Mouse (Mus musculus): ENCODE results near the gene Shb.

Shb gene

DNA sequence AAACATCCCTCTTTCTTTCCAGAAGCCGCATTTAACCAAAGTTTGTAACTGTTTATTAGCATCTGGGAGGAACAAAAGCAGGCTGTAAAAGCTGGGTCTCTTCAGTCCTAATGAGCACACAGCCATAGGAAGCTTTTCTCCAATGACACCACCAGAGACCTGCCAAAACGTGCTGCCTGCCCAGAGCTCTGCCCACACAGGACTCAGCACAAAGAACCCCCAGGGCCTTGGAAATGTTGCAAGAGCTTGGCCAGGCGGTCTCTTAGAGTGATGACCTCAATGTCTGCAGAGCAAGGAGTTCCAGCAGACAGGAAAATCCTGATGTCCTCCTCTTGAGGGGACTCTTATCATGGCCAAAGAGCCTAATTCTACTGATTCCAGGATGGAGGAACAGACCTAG lies 28.5 kb downstream of the Shb start:
- no peak for DNase-seq (ENCODE audit: low spot score)

DNA sequence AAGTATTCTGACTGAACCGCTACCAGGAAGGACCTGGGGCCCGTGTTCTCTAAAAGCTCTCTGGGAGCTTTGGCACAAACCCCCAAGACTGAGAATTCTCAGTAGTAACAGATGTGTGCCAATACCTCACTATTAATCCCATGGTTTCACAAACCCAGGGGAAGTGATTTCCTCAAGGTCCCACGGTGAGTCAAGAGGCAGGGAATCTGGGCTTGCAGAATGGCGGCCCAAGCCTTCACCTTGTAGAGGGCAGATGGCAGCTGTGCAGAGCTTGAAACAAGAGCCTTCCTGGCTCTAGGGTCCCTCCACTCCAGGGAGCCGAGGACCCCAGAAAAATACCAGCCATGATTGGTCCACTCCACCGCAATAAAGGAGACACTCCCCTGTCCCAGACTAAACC lies 28.9 kb downstream of the Shb start:
- DNase-seq (ENCODE audit: low spot score) = no peak

GRCm38 (mm10) chr4:45502002-45502401 lies 30.3 kb downstream of the Shb start:
- no peak for DNase-seq (ENCODE audit: low spot score)

GRCm38 (mm10) chr4:45500381-45500780 lies 31.9 kb downstream of the Shb start:
- no peak for DNase-seq (ENCODE audit: low spot score)

DNA sequence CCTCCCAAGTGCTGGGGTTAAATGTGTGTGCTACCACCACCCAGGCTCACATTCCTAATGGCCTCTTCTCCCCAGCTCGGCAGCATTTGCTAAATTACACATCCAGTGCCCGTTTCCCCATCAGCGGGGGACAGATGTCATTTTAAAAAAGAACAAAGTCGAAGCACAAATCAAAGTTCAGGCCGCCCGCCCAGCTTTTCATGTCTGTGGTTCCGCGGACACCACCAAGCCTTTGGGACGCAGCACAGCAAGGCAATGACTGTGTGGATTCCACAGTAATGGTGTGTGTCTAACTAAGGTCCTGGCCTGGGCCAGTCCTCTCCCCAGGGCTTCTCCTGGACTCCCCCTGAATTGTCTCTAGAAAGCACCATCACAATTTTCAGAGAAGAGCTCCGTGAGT lies 32.7 kb downstream of the Shb start:
- no peak for DNase-seq (ENCODE audit: low spot score)

GRCm38 (mm10) chr4:45499081-45499480 lies 33.2 kb downstream of the Shb start:
- no peak for DNase-seq (ENCODE audit: low spot score)

DNA sequence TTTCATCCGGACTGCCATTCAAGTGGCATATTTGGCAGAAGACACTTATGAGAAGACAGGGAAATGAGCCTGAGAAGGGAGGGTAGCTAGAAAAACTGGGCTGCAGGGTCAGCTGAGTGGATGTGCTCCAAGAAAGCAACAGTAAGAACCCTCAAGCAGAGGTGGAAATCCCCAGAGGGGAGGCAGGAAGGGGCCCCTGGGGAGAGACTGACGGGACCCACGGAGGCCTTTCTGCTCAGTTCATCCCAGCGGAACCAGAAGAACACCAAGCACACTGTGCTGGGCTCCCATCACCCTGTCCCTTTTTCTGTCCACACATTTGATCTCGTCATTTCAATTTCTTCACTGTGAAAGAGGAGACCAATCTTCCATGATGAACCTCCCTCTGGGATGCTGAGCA lies 33.9 kb downstream of the Shb start:
- DNase-seq (ENCODE audit: low spot score) = no peak

DNA sequence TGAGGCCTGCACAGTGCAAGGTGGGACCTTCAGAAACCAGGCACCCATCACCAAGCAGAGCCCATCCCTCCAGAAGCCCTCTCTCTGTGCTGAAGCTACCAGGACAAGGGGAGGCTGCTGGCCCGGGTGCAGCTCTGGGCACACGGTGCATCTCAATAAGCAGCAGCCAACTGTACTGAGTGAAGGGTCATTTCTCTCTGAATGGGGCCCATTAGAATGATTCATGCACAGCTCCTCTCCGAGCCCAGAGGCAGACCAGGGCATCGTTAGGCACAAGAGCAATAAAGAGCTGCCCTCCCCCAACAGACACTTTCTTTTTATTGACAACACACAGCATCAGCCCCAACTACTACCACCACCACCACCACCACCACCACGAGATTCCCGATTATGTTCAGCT lies 35.0 kb downstream of the Shb start:
- no peak for DNase-seq (ENCODE audit: low spot score)

DNA sequence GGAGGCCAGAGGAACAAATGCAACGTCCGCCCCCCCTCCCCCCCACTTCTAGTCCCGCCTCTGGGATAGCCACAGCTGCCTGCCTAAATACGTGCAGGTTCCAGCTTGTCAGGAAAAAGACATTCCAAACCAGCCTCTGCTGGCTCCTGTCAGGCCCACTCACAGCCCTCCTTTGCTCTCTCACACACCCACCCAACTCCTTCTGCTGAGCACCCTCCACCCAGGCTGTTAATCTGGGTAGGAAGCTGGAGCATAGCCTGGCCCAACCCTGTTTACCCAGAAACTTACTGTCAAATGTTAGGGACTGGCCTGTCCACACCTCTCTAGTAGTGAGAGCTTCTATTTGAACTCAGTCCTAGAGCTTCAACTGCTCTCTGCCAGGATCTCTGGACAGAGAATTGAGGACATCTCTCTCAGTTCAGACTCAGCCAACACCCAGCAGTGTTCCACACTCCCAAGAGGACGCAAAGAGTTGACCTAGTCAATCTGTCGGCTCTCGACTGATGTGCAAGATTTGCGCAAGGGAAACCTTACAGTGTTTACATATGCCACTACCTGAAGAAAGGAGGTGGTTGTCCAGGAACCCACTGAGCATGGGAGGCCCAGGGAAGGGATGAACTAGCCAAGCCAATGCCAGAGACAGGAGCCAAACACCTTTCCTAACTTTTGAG lies 36.6 kb downstream of the Shb start:
- no peak for DNase-seq (ENCODE audit: low spot score)

DNA sequence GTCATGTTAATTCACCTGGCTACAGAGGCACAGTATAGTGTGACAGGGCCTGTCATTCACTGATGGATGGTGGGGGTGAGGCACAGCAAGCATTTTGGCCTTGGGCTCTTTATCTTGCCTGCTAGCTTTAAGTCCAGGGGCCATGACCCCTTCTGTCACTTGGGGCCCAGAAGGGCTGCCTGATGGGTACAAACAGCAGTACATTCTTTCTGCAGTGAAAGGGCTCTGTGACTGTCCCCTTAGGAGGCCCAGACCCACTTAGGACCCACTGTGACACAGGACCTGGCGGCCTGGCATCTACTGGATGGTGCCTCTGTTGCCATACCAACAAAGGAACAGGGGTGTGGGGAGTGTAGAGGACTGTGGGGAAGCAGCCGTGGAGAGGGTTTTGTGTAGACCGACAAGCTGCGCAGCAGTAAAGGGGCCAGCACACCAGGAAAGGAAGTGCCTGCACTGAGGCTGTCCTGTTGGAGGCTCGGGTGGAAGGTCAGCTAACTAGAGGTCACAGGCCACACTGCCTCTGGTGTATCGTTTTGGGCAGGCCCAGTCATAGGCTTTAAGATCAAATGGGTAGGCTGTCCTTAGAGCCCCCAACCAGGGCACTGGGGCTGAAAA lies 38.4 kb downstream of the Shb start:
- no peak for DNase-seq (ENCODE audit: low spot score)

DNA sequence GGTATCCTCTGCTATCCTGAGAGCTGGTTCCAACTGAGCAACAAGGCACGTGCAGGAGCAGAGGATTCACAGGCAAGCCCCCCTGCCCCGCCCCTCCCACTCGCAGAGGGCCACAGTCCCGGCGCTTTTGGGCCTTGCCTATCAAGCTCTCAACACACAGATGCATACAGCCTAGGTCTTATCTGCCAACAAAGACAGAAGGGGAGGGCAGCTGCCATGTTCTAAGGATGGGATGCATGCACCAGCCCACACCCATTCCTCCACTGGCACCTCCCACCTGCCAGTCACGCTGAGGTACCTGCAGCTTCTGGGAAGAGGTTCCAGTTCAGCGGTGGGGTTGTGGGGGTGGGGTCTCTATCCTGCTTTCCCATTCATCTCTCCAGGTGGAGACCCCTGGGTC lies 39.2 kb downstream of the Shb start:
- no peak for DNase-seq (ENCODE audit: low spot score)

DNA sequence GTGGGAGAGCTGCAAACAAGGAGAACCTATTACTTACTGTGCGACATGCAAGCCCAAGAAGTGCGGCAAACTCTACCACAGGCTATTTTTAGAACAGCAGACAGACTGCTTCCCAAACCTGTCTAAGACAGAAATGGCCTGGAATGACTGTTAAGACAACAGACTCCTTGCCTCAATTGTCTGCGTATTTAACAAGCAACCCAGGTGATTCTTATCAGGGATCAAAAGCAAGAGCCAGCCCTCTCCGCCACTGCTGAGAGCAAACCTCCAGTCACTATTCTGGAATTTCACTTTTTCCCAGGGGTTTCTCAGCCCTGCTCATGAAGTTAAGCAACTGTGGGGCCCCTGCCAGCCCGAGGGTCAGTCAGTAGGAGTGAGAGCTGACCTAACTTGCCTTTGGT lies 39.6 kb downstream of the Shb start:
- no peak for DNase-seq (ENCODE audit: low spot score)

GRCm38 (mm10) chr4:45491685-45492601 lies 40.3 kb downstream of the Shb start:
- DNase-seq (ENCODE audit: low spot score) = no peak

DNA sequence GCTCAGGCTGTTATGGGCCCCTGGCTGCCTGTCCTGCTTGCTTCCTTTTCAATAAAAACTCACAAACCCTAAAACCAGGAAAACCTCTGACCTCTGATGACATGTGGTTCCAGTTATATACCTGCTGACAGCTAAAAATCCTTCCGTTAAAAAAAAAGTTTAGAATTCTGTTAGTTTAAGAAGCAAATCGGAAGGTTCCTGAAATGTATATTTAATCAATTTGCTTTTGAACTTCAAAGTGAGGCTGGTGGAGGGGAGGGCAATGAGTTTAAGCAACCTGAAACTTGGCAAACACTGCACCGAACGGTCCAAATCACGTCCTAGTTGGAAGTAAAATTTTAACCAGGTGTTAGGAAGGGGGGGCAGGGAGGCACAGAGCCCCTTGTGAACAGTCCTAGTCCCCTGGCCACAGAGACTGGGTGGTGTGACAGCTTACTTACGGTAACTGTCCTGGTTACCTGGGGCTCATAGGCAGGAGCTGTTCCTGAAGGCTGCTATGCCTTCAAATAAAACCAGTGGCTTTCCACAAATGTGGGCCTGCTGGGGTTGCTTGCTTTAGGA lies 41.1 kb downstream of the Shb start:
- DNase-seq (ENCODE audit: low spot score) = no peak

GRCm38 (mm10) chr4:45490036-45490752 lies 42.1 kb downstream of the Shb start:
- no peak for DNase-seq (ENCODE audit: low spot score)

DNA sequence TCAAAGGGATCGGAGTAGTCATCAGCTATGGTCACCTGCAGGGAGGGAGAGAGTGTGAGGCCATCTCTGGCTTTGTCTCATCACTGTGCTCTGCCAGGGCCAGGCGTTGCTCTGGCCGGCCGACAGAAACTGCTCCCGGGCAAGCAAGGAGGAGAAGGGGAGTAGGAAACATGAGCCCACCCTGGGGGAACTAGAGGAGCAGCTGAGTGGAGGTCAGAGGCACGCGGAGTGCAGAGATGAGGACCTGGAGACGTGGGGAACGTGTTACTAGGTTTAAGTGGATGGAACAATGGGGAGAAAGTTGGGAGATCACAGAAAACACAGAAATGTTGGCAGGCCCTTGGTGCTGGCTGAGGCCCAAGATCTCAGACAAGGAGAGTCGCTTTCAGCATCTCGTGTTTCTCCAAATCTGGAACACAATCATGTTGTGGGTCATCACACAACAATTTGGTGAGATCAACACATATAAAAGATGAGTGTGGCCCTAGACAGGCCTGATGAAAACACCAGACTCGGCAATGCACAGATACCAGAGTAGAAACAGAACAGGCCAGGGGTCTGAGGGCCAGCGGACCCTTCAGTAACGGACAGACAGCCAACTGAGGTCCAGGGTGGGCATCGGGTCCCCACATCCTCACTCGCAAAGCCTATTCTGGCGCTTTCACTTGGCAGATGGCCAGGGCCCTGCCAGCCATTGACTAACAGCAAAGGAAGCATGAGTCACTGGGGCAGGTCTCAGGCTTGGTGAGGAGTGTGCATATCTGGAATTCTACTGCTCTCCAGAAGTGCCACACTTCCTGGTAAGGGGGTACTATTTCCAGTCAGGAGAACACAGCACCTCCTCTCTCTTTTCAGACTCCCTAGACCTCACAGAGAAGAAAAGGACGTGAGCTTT lies 42.9 kb downstream of the Shb start:
- DNase-seq (ENCODE audit: low spot score) = no peak

DNA sequence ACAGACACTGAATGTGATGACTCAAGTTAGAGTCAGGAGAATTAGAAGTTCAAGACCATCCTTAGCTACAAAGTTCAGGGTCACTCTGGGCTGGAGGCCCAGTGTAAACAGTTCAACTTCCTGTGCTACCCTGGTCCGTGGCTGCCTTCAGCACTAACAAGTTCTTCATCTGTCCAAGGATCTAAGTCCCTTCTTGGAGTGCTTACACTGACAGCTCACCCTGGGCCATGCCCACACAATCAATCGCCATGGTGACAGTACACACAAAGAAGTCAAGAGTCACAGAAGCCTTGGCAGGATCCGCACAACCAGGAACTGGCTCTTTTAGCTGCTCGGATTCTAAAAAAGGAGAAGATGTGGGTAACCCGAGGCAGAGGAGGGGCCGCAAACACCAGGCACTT lies 44.6 kb downstream of the Shb start:
- DNase-seq (ENCODE audit: low spot score) = no peak

DNA sequence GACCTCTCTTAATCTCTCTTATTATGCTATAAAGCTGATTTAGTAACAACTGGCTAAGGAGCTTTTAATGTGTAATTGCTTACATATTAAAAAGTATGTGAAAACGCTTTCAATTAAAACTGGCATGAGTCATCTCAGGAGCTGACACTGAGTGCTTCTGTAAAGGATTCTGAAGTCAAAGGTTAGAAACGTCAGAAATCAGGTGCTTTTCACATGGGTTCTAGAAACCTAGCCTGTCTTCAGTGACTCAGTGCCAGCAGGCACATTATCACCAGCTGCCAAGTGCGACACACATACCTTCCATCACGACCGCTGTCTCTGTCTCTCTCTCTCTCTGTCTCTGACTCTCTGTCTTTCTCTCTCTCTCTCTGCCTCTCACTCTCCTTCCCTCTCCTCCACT lies 47.2 kb downstream of the Shb start:
- DNase-seq (ENCODE audit: low spot score) = no peak

DNA sequence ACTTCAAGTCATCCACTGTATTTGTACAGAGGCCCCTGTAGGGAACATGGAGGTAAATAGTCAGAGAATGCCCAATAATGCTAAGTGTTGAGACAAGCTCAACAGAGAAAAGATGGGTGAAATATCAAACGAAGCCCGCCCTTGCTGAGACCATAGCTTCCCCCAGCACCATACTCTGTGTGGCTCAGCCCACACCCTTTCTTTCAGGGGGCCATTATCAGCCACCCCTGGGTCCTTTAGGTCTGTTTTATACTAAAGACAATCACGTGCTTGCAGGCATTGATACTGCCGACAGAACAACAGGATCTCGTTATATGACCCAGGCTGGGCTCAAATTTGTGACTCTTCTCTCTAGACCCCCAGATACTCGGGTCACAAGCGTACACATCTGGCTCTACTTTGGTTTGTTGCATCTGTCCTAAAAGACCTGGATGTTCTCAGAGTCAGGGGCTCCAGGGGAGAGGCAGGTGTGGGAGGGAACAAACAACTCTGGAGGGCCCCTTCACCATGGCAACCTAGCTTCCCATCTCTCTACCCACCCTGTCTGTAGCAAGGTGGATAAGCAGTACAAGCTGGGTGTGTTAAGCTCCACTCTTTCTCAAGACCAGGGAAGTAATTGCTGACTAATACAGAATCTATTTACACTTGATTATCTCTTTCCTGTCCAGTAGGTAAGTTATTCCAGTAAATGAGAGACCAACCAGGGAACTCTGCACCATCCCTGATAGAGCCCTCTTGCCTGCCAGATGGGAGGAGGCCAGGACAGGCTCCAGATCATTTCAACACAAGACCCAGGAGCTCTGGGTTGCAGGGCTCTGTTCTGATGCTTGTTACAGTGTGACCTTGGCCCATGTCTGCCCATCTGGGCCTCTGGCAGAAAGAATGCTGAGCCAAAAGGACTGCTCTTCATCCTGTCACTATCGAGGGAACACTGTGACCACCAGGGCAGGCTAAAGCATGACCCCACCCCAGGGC lies 48.7 kb downstream of the Shb start:
- DNase-seq (ENCODE audit: low spot score) = no peak

GRCm38 (mm10) chr4:45482271-45482670 lies 50.0 kb downstream of the Shb start:
- DNase-seq (ENCODE audit: low spot score) = no peak

Measured in layer of hippocampus, adult 9-10 months (tissue).